Mouse (Mus musculus) midbrain, embryonic 16.5 days (tissue): ENCODE results near the gene Tmem44. TPM values are rescaled to one million over a fixed set of nuclear protein-coding genes. Genes with fewer than 3 reads are reported as not detected.

Experiments used
- ATAC-seq: fragments of 200-750 bp; cut with Nextera tagmentation; 2 replicates; pipeline ENCODE4 v1.8.0; 2017; ENCODE audit warnings: moderate TSS enrichment
- H3K27ac ChIP-seq: fragments of 300-500 bp; sonication (generic); 2 replicates; pipeline ENCODE4 v1.5.1; 2014; ENCODE audit warnings: mild to moderate bottlenecking, low read length, mixed read lengths
- H3K27me3 ChIP-seq: fragments of 300-500 bp; sonication (generic); 2 replicates; pipeline ENCODE4 v1.6.1; 2014; ENCODE audit warnings: low read depth, low read length, mixed read lengths; ENCODE audit not compliant: control insufficient read depth, insufficient read depth
- H3K36me3 ChIP-seq: fragments of 300-500 bp; sonication (generic); 2 replicates; pipeline ENCODE4 v1.6.1; 2014; ENCODE audit warnings: mild to moderate bottlenecking, low read length, moderate library complexity, mixed read lengths; ENCODE audit not compliant: control insufficient read depth, insufficient read depth
- H3K4me1 ChIP-seq: fragments of 300-500 bp; sonication (generic); 2 replicates; pipeline ENCODE4 v1.6.1; 2014; ENCODE audit warnings: mild to moderate bottlenecking, low read length, mixed read lengths; ENCODE audit not compliant: control insufficient read depth, insufficient read depth
- H3K4me2 ChIP-seq: fragments of 300-500 bp; sonication (generic); 2 replicates; pipeline ENCODE4 v1.6.1; 2014; ENCODE audit warnings: mild to moderate bottlenecking, low read length, mixed read lengths
- H3K4me3 ChIP-seq: fragments of 300-500 bp; sonication (generic); 2 replicates; pipeline ENCODE4 v1.5.1; 2014; ENCODE audit warnings: low read depth, mild to moderate bottlenecking, low read length, moderate library complexity, mixed read lengths
- H3K9ac ChIP-seq: fragments of 300-500 bp; sonication (generic); 2 replicates; pipeline ENCODE4 v1.6.1; 2014; ENCODE audit warnings: low read depth, low read length, mixed read lengths
- H3K9me3 ChIP-seq: fragments of 300-500 bp; sonication (generic); replicated peaks from 2 replicates; pipeline ENCODE4 v1.6.1; 2014; ENCODE audit warnings: mild to moderate bottlenecking, low read length, mixed read lengths; ENCODE audit not compliant: control insufficient read depth, poor library complexity, severe bottlenecking
- WGBS: fragments of 180-500 bp; shearing (Covaris S2); extraction: QIAGEN DNeasy Blood & Tissue Kit; methylation state at CpG from one replicate; pipeline ENCODE4 v1.1.7; 2014; 5-methylcytosine and 5-hydroxymethylcytosine counted together
- polyA plus RNA-seq: library from polyadenylated mRNA; unstranded; fragments of >200 nt; fragmentation: Nextera tagmentation; extraction: Ambion mirVana; gene quantifications from 2 replicates; pipeline ENCODE4 v1.2.1, GENCODE M21; 2015

Gene Tmem44
- polyA plus RNA-seq, 1 experiment from 2014 or later, result 84.7 TPM

GRCm38 (mm10) chr16:30497307-30497706 lies 53.3 kb downstream of the Tmem44 start:
- 87% methylated on average over 5 of the region's 5 CpGs for WGBS
- Histone ChIP-seq H3K27me3 (no peaks in the 10 kb centered on the region), H3K9ac (no peak overlapping the region), H3K36me3 (no peaks in the 10 kb centered on the region), H3K4me1 (no peaks in the 10 kb centered on the region), H3K9me3 (no peaks in the 10 kb centered on the region), H3K27ac (no peak overlapping the region), H3K4me2 (no peak overlapping the region), H3K4me3 (no peak overlapping the region)
- no peak for ATAC-seq

GRCm38 (mm10) chr16:30494883-30495282 lies 55.8 kb downstream of the Tmem44 start:
- H3K36me3 ChIP-seq, result no peaks in the 10 kb centered on the region
- ATAC-seq, result no peak
- no peaks in the 10 kb centered on the region for H3K27me3 ChIP-seq
- H3K4me3 ChIP-seq, result no peak overlapping the region
- no peaks in the 10 kb centered on the region for H3K9me3 ChIP-seq
- no peaks in the 10 kb centered on the region for H3K4me1 ChIP-seq
- H3K27ac ChIP-seq, result no peak overlapping the region
- H3K9ac ChIP-seq, result no peak overlapping the region
- WGBS, result 90% methylated on average over 6 of the region's 6 CpGs
- no peak overlapping the region for H3K4me2 ChIP-seq

GRCm38 (mm10) chr16:30491742-30492141 lies 58.9 kb downstream of the Tmem44 start:
- WGBS, result 79% methylated on average over 4 of the region's 4 CpGs
- no peak for ATAC-seq
- no peaks in the 10 kb centered on the region for H3K36me3 ChIP-seq

GRCm38 (mm10) chr16:30490791-30491190 lies 59.9 kb downstream of the Tmem44 start:
- Histone ChIP-seq H3K36me3 (no peaks in the 10 kb centered on the region), H3K9ac (no peak overlapping the region), H3K27ac (no peak overlapping the region), H3K9me3 (no peaks in the 10 kb centered on the region), H3K4me3 (no peak overlapping the region), H3K4me2 (no peak overlapping the region), H3K4me1 (no peaks in the 10 kb centered on the region), H3K27me3 (no peaks in the 10 kb centered on the region)
- ATAC-seq, result no peak
- 56% methylated on average over 2 of the region's 2 CpGs for WGBS

More at GRCm38 (mm10) chr16:30491742-30492141, 58.9 kb downstream of the Tmem44 start:
- Histone ChIP-seq H3K4me2 (no peak overlapping the region), H3K4me1 (no peaks in the 10 kb centered on the region), H3K9me3 (no peaks in the 10 kb centered on the region), H3K27ac (no peak overlapping the region), H3K4me3 (no peak overlapping the region), H3K9ac (no peak overlapping the region), H3K27me3 (no peaks in the 10 kb centered on the region)

- H3K9me3 ChIP-seq, result no peaks in the 10 kb centered on the region
- H3K4me2 ChIP-seq, result no peak overlapping the region
- H3K4me1 ChIP-seq, result no peaks in the 10 kb centered on the region
- no peak for ATAC-seq
- no peak overlapping the region for H3K4me3 ChIP-seq
- no peaks in the 10 kb centered on the region for H3K36me3 ChIP-seq
- no peak overlapping the region for H3K27ac ChIP-seq
- no peak overlapping the region for H3K9ac ChIP-seq
- WGBS, result 43% methylated on average over 4 of the region's 4 CpGs
- H3K27me3 ChIP-seq, result no peaks in the 10 kb centered on the region
Measured at GRCm38 (mm10) chr16:30490316-30490715, 60.3 kb downstream of the Tmem44 start.

- Histone ChIP-seq H3K27me3 (no peaks in the 10 kb centered on the region), H3K4me2 (no peak overlapping the region), H3K9me3 (no peaks in the 10 kb centered on the region), H3K9ac (no peak overlapping the region), H3K36me3 (no peaks in the 10 kb centered on the region), H3K4me1 (no peaks in the 10 kb centered on the region), H3K4me3 (no peak overlapping the region), H3K27ac (no peak overlapping the region)
- ATAC-seq, result no peak
- 67% methylated on average over 4 of the region's 4 CpGs for WGBS
Measured at GRCm38 (mm10) chr16:30489662-30490061, 61.0 kb downstream of the Tmem44 start.

- Histone ChIP-seq H3K9me3 (no peaks in the 10 kb centered on the region), H3K4me1 (no peaks in the 10 kb centered on the region)
- 72% methylated on average over 4 of the region's 4 CpGs for WGBS
Measured at GRCm38 (mm10) chr16:30486498-30486897, 64.1 kb downstream of the Tmem44 start.

GRCm38 (mm10) chr16:30477791-30478190 lies 72.9 kb downstream of the Tmem44 start:
- WGBS, result 95% methylated on average over 5 of the region's 5 CpGs
- peaks cover 8% of the 10 kb centered on the region for H3K4me1 ChIP-seq
- H3K27ac ChIP-seq, result no peak overlapping the region
- no peak overlapping the region for H3K4me3 ChIP-seq
- no peak overlapping the region for H3K9ac ChIP-seq
- H3K36me3 ChIP-seq, result no peaks in the 10 kb centered on the region
- ATAC-seq, result no peak
- no peak overlapping the region for H3K4me2 ChIP-seq
- no peaks in the 10 kb centered on the region for H3K27me3 ChIP-seq
- H3K9me3 ChIP-seq, result no peaks in the 10 kb centered on the region

More at GRCm38 (mm10) chr16:30486498-30486897, 64.1 kb downstream of the Tmem44 start:
- Histone ChIP-seq H3K4me3 (no peak overlapping the region), H3K4me2 (no peak overlapping the region), H3K9ac (no peak overlapping the region), H3K27ac (no peak overlapping the region), H3K27me3 (no peaks in the 10 kb centered on the region), H3K36me3 (no peaks in the 10 kb centered on the region)
- no peak for ATAC-seq

- no peak for ATAC-seq
- H3K9ac ChIP-seq, result no peak overlapping the region
- no peak overlapping the region for H3K27ac ChIP-seq
- WGBS, result 12% methylated on average over 3 of the region's 3 CpGs
- no peaks in the 10 kb centered on the region for H3K36me3 ChIP-seq
- H3K4me2 ChIP-seq, result no peak overlapping the region
- H3K27me3 ChIP-seq, result no peaks in the 10 kb centered on the region
- peaks cover 8% of the 10 kb centered on the region for H3K4me1 ChIP-seq
- H3K9me3 ChIP-seq, result 0 out of 2 replicates have a peak, but pooled peaks cover under 1% of the 10 kb centered on the region
- H3K4me3 ChIP-seq, result no peak overlapping the region
Measured at GRCm38 (mm10) chr16:30477006-30477405, 73.6 kb downstream of the Tmem44 start.
